Mouse (Mus musculus): Measurements from ENCODE around the gene Zzz3.
"Not testable (repeated sequence)": the region's sequence is repeated elsewhere in the genome, so short reads cannot be mapped to it uniquely, and the experiment has no call there.

Zzz3 gene

DNA sequence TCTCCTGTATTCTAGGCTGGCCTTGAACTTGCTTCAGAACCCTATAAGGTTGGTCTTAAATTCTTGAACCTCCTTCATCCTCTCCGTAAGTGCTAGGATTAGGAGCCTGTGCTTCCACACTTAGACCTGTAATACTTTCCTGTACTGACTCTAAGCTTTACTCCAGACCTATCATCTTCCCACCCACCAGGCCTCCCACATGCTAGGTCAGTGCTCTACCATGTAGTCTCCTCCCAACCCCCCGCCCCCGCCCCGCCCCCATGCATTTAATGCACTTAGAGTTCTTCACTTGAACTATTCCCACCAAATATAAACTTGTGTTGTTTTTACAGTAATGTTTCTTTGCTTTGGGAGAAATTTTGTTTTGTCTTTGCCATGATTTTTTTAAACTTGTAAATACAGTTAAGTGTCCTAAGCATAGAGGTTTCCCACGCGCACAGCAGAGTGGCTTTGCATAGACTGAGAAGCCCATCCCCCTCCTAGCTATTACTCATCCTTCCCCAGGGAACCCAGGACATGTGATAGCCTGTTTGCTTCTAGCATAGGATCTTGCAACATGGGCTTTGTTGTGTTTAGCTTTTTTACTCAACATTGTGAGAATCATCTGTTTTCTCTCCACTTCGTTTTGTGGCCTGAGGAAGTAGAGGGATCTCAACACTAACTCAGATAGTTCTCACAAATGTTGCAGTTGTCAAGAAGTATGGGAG is 6.8 kb downstream of the Zzz3 start:
- in situ Hi-C loops (cut with MseI, MboI), result no loop called here

DNA sequence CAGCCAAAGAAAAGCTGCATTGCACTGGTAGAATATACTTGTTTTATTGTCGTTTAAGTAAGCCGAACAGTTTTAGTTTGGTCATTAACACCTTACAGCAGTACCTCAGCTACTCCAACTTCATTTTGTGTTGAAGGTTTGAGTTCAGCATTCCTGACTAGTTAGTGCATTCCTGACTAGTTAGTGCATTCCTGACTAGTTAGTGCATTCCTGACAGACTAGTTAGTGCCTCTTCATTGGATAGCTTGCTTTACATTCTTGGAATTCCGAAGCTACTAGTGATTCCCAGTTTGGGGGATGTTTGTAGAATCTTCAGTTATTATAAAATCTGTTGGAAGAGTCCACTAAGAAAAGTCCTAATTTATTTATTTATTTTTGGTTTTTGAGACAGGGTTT is 7.4 kb downstream of the Zzz3 start:
- in situ Hi-C loops (cut with MseI, MboI), result no loop called here

DNA sequence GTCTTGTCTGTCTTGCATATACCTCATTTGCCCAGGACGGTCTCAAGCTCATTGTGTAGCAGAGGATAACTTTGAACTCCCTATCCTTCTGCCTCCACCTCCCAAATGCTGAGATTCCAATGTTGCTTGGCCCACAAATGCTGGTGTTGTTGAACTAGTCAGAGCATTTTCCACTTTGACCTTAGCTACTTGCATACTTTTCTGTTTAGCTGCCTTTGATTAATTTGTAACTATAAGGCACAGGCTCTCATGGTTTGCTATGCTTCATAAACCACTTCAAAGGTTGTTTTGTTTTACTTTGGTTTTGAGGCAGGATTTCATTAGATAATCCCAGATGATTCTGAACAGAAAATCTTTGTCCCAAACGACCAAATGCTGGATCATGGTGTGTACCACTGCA is 8.6 kb downstream of the Zzz3 start:
- in situ Hi-C loops (cut with MseI, MboI), result no loop called here

DNA sequence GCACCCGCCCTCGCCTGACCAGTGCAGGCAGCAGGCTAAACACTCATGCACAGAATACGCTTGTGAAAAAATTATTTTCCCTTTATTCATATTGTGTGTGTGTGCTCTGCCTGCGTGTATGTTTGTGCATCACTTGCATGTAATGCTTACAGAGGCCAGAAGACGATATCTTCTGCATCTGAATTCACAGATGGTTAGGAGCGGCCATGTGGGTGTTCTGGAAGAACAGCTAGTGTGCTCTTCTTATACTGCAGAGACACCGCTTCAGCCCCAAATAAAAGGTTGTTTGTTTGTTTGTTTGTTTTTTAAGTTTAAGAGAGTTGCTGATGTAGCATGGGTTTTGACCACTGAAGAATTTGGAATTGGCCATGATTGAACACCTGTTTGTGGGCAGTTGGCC is 10.1 kb downstream of the Zzz3 start:
- in situ Hi-C loops (cut with MseI, MboI), result no loop called here

DNA sequence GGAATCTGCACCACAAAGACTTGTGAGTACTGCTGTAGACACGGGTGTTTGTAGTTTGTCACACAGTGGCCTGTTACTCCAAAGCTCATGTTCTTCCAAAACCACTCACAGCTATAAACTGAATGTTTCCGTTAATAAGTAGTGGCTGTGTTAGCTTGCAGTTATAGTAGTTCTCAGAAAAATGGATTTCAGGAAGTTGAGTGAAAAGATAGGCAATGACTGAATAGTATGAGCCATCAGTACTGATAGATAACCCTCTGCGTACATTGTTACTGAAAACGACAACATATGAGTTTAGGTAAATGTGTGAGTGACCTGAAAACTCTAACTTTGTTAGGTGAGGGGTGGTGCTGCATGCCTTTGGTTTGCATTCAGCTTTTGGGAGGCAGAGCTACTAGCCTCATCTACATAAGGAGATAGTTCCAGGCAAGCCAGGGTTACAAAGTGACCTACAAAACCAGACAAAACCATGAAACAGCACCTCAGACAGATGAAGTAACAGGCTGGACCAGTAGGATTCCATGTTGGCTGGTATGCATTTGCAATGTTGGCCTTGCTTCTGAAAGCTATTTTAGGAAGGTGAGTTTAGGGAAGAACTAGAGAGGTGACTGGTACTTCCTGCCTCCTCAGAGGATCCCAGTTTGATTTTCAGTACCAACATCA is 10.8 kb downstream of the Zzz3 start:
- in situ Hi-C loops (cut with MseI, MboI), result no loop called here

DNA sequence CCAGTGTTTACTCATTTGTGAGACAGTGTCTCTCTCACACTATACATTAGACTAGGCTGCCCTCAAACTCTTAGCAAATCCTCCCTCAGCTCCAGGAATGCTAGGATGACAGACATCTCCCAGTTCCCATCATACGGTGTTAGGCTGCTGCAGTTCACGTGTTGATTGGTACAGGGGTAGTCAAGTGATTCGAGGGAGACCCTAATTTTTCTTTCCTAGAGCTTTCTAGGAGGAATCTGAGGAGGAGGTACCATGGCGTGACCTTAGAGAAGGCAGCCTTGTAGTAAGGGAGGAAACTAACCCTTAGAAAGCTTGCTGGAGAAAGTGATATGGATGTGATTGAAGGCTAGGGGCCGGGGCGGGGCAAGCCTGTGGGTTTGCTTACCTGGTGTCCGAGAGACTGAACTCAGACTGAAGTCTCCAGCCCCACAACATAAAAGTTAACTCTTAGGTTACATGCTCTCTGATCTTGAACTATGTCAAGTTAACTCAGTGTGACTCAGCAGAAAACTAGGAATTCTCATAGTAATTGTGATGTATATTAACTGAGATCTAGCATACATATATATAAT is 15.8 kb downstream of the Zzz3 start:
- in situ Hi-C loops (cut with MseI, MboI), result no loop called here

DNA sequence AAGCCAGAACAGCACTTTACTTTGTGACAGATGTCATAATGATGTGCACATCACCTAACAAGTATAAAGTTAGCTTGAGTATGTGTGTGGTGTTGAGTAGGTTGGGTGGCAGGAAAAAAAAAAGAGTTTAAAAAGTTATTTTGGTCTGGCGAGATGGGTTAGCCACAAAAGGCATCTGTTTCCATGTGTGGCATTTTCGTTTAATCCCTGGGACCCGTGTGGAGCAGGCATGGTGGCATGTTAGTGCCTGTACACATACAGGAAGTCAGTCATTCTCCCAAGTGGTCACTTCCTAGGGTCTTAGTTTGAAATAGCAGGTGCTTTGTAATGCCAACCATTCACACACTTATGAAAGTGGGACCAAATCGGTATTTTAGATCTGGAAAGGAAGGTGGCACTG is 17.1 kb downstream of the Zzz3 start:
- in situ Hi-C loops (cut with MseI, MboI), result no loop called here

DNA sequence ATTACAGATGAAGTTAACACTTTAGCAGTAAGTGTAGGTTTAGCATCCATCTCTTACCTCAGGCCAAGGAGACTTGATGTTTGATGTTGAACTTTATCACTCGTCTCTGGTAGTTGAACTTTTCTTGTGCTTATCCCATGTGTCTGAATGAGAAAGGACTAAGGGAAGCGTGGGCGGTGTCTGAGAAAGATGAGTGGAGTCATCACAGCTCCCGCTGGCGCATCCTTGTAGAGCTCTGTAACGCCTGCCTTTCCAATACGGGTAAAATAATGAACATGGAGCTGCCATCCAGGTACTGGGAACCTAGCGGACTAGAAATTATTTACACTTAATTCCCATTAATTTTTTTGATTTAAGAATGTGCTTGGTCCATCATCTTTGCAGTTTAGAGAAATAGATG is 33.7 kb downstream of the Zzz3 start:
- in situ Hi-C loops (cut with MseI, MboI), result no loop called here

DNA sequence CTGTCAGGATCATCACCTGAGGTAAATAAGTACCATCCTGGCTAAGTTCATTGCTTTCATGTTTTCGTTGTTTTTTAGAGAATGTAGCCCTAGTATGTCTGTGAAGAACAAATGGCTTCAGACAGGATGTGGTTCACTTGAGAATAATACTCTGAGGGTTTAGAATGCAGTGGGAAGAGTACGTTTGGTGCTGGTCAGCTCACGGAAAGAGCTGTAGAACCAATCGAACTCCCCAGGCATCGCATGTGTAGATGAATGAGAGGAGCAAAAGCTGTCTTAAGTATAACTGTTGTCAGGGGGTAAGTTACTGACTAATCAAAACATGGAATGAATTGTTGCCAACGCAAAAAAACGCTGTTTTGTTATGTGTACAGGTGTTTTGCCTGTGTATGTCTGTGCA is 37.4 kb downstream of the Zzz3 start:
- in situ Hi-C loops (cut with MseI, MboI), result no loop called here

DNA sequence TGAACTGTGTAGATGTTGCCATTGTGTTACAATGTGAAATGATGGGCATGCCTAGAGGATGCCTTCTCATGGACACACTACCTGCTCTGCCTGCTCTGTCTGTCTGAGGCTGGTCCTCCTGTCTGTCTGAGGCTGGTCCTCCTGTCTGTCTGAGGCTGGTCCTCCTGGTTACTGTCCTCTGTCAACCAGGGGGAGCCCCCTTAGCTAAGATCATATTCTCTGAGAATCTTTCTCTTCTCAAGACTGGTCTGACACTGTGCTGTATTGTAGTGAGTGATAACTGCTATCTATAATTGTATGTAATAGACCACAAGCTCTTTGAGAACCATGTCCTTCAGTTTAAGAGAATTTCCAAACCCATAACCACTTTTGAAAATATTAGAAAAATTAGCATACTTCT is 40.3 kb downstream of the Zzz3 start:
- in situ Hi-C loops (cut with MseI, MboI), result no loop called here

DNA sequence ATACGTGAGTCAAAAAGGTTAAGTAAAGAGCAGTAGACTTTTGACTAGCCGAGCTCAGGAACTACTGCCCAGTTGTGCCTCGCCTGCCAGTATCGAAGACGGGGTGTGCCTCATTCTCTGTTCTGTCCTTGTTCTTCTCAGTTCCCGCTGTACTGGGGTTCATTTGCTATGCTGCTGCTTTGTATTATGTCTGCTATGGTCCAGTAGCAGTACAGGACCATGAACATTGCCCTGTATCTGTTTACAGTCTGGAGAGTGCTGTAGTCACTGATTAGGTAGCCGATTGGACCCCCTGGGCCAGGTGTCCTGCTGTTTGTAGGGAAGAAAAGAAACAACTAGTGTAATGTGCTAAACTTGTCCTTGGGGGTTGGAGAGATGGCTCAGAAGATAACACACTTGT is 42.8 kb downstream of the Zzz3 start:
- in situ Hi-C loops (cut with MseI, MboI), result no loop called here

DNA sequence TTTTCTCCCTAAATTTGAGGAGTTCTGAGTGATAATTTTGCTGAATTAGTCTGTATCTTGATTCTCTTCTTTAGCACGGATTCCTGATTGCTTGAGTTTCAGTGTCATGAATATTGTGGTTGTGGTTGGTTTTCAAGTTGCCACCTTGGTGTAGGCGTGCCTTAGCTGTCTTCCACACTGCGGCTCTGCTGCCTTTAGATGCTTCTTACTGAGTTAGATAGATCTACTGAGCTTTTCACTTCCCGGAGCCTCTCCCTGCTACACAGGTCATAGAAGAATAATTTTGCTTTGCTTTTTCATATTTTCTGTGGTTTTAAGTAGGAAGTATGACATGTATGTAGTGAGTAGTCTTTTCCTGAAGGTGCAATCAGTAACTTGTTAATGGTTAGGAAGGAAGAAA is 47.5 kb downstream of the Zzz3 start:
- in situ Hi-C loops (cut with MseI, MboI), result no loop called here

DNA sequence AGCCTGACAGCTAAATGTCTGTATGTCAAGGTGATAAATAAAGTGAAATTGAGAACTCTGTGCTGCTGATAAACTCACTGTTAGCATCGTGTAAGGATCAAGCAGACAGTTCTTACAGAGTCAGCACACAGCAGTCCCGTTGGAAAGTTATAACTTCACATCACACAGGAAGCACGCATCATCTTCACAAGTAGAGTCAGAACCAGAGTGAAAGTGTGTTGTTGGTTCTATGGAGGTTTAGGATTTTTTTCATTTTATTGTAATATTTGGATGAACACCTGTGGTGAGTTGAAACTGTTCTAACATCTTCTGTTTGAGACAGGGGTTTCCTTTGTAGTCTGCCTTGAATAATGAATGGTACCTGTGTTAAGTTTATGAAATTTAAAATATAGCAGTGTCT is 48.8 kb downstream of the Zzz3 start:
- in situ Hi-C loops (cut with MseI, MboI), result no loop called here

DNA sequence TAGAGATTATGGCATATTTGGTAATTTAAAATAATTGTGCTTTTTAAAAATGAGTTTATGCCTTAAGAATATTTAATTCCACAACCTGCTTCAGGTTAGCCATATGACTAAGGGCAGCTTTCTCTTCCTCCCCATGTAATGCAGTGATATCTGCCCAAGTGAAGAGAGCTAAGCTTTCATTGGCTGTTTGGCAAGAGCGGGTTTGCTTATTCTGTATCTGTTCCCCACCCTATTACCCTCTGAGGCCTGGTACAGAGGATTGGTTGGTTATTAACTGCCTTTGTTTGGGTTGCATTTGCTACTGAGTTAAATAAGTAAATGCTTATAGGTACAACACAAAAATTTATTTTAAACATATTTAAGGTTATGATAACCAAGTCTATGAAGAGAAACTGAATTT is 51.7 kb downstream of the Zzz3 start:
- in situ Hi-C loops (cut with MseI, MboI), result no loop called here

DNA sequence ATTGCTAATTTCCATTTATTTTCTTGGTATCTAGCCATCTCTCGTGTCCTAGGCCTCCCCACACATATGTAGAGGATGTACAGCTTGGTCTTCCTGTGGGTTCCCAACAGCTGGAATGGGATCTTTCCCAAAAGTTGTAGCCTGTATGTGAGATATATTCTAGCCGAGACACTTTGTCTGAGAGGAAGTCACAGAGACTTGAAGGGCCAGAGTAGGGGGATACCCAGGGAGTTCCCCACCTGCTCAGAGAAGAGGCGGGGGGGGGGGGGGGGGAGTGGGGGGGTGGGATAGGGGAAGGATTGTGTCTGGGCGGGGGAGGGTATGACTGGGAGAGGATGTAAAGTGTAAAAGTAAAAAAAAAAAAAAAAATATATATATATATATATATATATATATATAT is 57.9 kb downstream of the Zzz3 start:
- in situ Hi-C loops (cut with MseI, MboI), result no loop called here

DNA sequence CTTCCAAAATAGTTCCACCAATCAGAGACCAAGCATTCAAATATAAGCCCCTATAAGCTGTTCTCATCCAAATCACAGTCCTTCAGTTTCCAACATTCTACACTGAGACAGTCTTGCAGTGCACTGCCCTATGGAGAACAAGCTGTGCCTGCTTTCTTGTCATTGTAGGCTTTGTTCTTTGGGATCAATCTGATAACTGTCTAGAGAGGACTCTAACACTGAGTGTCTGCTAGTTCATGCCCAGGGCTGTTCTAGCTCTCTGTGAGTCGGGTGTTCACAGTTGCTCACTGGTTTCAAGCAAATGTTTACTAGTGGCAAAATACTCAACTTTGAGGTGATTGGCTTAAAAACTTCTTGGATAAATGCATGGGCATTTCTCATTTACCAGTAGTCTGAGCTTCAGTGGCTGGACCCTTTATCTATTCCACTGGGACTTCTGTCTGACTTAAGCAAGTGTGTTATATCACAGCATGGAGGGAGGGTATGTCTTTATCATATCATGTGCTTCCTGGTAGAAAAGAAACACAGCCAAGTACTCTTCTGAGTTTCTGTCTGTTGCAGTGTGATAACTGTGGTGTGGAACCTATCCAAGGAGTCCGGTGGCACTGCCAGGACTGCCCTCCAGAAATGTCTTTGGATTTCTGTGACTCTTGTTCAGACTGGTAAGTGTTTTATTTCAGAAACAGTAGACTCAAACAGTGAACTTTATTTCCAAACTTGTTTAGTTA is 62.2 kb downstream of the Zzz3 start:
- in situ Hi-C loops (cut with MseI, MboI), result no loop called here

DNA sequence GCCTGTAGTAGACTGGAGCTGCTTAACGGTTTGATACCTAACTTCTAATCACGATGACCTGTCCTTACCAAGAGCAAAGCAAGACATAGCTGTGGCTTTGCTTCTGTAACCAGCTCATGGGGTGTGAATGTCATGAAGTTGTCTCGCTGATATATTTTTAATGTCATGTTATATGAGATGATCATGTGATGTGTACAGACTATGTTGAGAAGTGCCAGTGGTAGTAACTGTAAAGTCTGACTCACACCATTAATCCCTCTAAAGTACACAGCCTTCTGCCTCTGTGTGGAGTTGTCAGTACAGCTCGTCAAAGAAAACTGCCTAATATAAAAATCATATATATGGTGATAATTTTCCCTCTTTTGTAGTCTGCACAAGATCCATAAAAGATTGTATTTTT is 63.6 kb downstream of the Zzz3 start:
- in situ Hi-C loops (cut with MseI, MboI), result not testable (repeated sequence)

DNA sequence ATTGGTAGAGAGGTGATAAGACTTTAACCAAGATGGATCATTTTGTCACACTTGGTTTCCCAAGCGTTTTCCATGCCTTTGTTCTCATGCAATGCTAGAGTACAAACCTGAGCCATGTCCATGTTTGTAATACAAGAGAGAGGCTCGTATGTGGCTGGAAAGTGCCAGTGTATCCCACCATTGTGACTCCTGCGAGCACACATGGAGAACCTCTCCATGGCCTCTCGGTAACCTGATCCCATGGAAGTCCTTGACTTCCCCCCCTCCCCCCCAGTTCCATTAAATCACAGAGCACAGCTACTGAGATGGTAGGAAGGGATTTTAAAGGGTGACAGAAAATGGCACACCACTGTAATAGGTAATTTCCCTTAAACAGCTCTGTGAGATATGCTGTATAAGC is 65.5 kb downstream of the Zzz3 start:
- in situ Hi-C loops (cut with MseI, MboI), result no loop called here

DNA sequence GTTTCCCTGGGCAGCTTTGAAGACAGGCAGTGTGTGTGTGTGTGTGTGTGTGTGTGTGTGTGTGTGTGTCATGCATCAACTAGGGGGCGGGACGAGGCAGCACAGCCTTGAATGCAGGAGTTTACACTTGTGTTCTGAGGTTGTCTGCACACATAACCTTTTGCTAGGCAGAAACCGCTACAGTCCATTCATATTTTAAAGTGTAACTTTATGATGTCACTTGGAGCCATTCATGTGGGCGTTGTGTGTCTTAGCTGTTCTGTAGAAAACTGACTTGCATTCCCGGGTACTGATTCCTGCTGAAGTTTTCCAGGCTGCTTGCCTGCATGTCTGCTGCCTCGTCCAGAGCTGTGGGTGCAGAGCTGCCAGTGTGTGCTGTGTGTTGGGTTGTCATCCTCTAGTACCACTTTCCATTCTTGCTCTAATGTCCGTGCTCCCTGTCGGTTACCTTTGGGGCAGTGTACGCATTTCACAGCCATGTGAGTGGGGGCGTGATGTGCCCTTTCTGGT is 66.8 kb downstream of the Zzz3 start:
- in situ Hi-C loops (cut with MseI, MboI), result no loop called here

DNA sequence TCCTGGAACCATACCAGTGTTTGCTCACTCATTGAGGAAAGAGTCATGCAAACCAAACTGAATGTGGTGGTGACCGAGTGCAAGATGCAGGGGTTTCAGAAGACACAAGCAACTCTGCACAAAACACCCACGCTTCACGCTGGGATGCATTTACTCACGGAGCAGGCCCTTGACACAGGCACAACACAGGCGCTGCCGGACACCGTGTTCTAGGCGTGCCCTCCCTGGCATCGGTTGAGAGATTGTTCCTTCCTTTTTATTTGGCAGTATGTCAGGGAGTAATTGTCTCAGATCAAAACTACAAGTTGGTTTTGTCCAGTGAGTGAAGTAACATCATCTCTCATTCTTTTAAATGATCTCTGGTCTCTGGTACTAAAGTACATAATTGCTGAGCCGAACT is 67.6 kb downstream of the Zzz3 start:
- in situ Hi-C loops (cut with MseI, MboI), result no loop called here

DNA sequence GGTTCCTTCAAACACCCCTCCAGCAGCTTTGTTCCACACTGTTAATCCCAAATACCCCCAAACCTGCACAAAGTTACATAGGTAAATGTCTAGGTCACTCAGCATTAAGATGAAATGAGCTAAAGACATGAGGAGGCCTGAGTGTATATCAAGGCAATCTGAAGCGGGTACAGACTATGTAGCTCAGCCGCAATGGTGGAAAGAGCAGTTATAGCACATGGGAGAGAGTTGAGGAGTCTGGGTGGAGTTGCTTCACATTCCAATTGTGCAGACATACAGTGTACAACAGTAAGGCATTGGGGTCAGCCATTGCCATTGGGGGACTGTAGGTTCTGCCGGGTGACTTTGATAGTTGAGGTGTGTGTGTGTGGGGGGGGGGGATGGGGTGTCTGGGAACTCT is 69.2 kb downstream of the Zzz3 start:
- in situ Hi-C loops (cut with MseI, MboI), result no loop called here

DNA sequence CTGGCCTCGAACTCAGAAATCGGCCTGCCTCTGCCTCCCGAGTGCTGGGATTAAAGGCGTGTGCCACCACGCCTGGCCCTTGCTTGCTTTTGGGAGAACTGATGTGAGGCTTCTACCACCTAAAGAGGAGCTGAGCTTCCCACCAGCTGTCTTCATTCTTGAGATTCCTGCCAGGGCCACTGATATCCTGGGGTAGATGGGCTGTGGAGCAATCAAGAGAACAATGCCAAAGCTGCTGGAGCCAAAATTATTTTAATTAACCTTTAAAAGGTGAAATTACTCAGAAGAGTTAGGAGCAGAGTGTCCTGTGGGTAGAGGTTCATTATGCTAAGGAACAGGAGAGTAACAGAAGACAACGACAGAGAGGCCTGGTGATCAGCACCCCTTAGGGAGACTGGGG is 70.1 kb downstream of the Zzz3 start:
- in situ Hi-C loops (cut with MseI, MboI), result no loop called here

DNA sequence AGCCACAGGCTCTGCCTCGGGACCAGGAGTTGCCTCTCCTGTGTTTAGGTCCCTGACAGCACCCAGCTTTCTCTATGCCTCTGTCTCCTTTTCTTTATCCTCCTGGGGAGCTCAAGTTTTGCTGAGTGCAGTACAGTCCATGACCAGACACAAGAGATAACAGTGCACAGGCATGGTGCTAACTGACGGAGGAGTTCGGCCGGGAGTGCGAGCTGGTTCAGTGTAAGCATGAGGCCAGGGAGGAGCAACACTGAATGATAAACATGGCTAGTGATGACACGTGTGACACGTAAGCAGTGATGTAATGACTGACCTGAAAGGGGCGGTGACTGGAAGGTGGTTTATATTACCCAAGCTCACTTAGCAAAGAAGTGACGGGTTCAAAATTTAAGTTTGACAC is 71.6 kb downstream of the Zzz3 start:
- in situ Hi-C loops (cut with MseI, MboI), result no loop called here
